Mouse (Mus musculus): Measurements from ENCODE around the gene Arrdc2. TPM values are rescaled to one million over a fixed set of nuclear protein-coding genes. Genes with fewer than 3 reads are reported as not detected.

The Arrdc2 gene
- polyA plus RNA-seq, 1 experiment: 12.1 TPM

DNA sequence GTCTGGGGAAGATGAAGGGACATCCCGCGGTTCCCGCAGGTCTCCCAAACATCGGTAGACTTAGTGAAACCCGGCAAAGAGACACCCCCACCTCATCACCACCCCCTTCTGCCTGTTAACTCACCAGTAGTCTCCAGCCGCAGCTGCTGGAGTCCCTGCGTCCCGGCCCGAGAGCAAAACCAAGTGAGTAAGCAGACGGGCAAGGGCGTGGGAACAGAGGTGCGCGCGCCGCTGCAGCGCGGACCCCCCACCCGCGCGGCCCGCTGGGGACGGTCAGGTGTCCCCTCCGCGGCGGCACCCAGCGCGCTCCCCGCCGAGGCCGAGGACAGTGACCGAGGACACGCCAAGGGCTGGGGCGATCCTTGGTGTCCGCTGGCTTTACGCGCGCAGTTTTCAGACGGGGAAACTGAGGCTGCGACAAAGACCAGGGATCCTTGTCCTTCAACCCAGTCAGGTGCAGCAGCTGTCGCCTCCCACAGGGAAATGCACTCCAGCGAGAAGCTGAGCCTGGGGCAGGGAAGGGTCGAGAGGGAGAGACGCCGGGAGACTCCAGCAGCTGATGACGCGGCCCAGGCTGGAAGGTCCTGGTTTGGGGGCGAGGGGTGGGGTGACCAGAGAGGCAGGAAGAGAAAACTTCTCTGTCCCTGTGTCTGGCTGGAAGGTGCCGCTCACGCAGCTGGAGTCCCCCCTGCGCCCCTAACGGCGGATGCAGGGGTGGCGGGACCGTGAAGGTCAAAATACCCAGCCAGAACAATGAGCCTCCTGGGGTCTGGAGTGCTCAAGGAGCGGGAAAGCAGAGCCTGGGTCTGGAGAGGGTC is 23.5 kb upstream of the Arrdc2 start, which contains the start of gene Kcnn1:
Kcnn1 (minus strand) TSS at position 435 of the 818 bp plus-strand sequence.
- no peaks in the 10 kb centered on the region; the same call in 1 of the 2 replicates for H3K36me3 ChIP-seq (ENCODE audit: control insufficient read depth, insufficient read depth, low read length, poor library complexity, severe bottlenecking)
- peaks cover 14% of the 10 kb centered on the region for H3K27me3 ChIP-seq (ENCODE audit: control insufficient read depth, insufficient read depth, low read length, poor library complexity, severe bottlenecking)
- H3K27ac ChIP-seq (ENCODE audit: insufficient read depth, low read length): no peak within 1 kb of the TSS
- peaks cover 3% of the 10 kb centered on the region for H3K4me1 ChIP-seq (ENCODE audit: control insufficient read depth, insufficient read depth, low read length)
- no peaks in the 10 kb centered on the region for H3K9me3 ChIP-seq (replicated peaks; ENCODE audit: control insufficient read depth, insufficient read depth, low read length, poor library complexity, severe bottlenecking)
- peak within 1 kb of the TSS; percentile 41 for H3K9ac ChIP-seq (ENCODE audit: low read depth, poor library complexity, severe bottlenecking)
- H3K4me3 ChIP-seq (ENCODE audit: low read depth, low read length): peak within 1 kb of the TSS; percentile 38
- TF ChIP-seq POLR2A (IDR thresholded peaks at IDR 0.05; ENCODE audit: insufficient read depth, low read length) (no peak), EP300 (IDR thresholded peaks at IDR 0.05; ENCODE audit: insufficient read depth, low read depth, low read length) (0 out of 2 replicates have a peak, but pooled peaks have one; percentile 3)

- H3K36me3 ChIP-seq (ENCODE audit: control insufficient read depth, insufficient read depth, low read length, poor library complexity, severe bottlenecking): no peaks in the 10 kb centered on the region
- H3K9ac ChIP-seq (ENCODE audit: low read depth, poor library complexity, severe bottlenecking): no peak overlapping the region; the same call in 1 of the 2 replicates
- no peaks in the 10 kb centered on the region for H3K9me3 ChIP-seq (replicated peaks; ENCODE audit: control insufficient read depth, insufficient read depth, low read length, poor library complexity, severe bottlenecking)
- H3K27me3 ChIP-seq (ENCODE audit: control insufficient read depth, insufficient read depth, low read length, poor library complexity, severe bottlenecking): peaks cover 6% of the 10 kb centered on the region
- H3K4me1 ChIP-seq (ENCODE audit: control insufficient read depth, insufficient read depth, low read length): no peaks in the 10 kb centered on the region
- H3K4me3 ChIP-seq (ENCODE audit: low read depth, low read length): 0 out of 2 replicates have a peak overlapping the region, but pooled peaks have one; percentile 24
- TF ChIP-seq POLR2A (IDR thresholded peaks at IDR 0.05; ENCODE audit: insufficient read depth, low read length) (no peak), EP300 (IDR thresholded peaks at IDR 0.05; ENCODE audit: insufficient read depth, low read depth, low read length) (no peak), CTCF (IDR thresholded peaks at IDR 0.05; ENCODE audit: low read depth, low read length) (no peak)
- no peak overlapping the region for H3K27ac ChIP-seq (ENCODE audit: insufficient read depth, low read length)
Measured at GRCm38 (mm10) chr8:70857516-70857915, 18.0 kb upstream of the Arrdc2 start.

DNA sequence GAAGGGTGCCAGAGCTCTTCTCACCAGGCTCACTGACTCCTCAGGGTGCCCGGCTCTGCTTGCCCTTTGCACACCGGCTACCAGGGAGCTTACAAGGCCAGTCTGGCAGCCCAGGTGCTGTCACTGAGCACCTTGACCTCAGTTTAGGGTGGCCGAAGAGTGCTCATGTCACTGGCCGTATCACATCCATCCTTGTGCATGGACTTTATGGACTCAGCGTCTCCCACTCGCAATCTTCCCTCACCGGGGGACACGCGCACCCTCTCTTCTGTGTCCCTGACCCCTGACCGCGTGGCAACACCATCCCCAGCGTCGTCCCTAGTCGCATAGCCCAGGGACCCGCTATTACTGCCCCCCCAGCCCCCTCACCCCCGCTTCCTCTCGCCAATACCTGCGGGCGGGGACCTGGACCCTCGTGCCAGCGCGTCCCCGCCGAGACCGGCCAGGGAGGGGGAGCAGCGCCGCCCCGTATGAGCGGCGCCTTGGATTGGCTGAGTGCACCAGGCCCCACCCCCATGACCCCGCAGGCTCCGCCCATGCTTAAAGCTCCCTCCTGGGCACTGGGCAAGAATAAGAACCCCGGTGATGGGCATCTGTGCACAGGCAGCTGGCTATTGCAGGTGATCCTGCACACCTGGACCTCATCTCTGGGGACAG is 17.1 kb upstream of the Arrdc2 start:
- H3K27ac ChIP-seq (ENCODE audit: insufficient read depth, low read length): no peak overlapping the region
- peak overlapping the region; percentile 32 for H3K4me3 ChIP-seq (ENCODE audit: low read depth, low read length)
- H3K27me3 ChIP-seq (ENCODE audit: control insufficient read depth, insufficient read depth, low read length, poor library complexity, severe bottlenecking): no peaks in the 10 kb centered on the region
- peak overlapping the region; percentile 13; the same call in 1 of the 2 replicates for H3K9ac ChIP-seq (ENCODE audit: low read depth, poor library complexity, severe bottlenecking)
- H3K36me3 ChIP-seq (ENCODE audit: control insufficient read depth, insufficient read depth, low read length, poor library complexity, severe bottlenecking): no peaks in the 10 kb centered on the region
- no peaks in the 10 kb centered on the region for H3K9me3 ChIP-seq (replicated peaks; ENCODE audit: control insufficient read depth, insufficient read depth, low read length, poor library complexity, severe bottlenecking)
- TF ChIP-seq POLR2A (IDR thresholded peaks at IDR 0.05; ENCODE audit: insufficient read depth, low read length) (no peak), CTCF (IDR thresholded peaks at IDR 0.05; ENCODE audit: low read depth, low read length) (no peak), EP300 (IDR thresholded peaks at IDR 0.05; ENCODE audit: insufficient read depth, low read depth, low read length) (no peak)
- H3K4me1 ChIP-seq (ENCODE audit: control insufficient read depth, insufficient read depth, low read length): no peaks in the 10 kb centered on the region

DNA sequence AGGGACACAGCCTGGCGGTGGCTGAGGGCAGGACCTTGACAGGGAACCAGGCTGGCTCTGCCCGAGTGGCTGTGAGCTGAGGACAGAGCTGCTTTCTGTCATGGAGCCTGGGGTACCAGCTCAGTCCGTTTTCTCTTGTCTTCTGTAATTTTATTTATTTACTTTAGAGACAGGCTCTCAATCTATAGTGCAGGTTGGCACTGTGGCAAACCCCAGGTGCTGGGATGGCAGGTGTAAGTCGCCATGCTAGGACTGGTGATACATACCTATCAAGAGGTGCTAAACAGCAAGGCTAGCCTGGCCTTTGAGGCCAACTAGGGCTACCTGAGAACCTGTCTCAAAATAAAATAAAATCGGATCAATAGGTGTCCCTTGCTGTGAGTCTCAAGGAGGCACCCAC is 16.5 kb upstream of the Arrdc2 start:
- Histone ChIP-seq H3K9ac (ENCODE audit: low read depth, poor library complexity, severe bottlenecking) (no peak overlapping the region), H3K27me3 (ENCODE audit: control insufficient read depth, insufficient read depth, low read length, poor library complexity, severe bottlenecking) (no peaks in the 10 kb centered on the region), H3K9me3 (replicated peaks; ENCODE audit: control insufficient read depth, insufficient read depth, low read length, poor library complexity, severe bottlenecking) (no peaks in the 10 kb centered on the region), H3K36me3 (ENCODE audit: control insufficient read depth, insufficient read depth, low read length, poor library complexity, severe bottlenecking) (no peaks in the 10 kb centered on the region), H3K4me1 (ENCODE audit: control insufficient read depth, insufficient read depth, low read length) (no peaks in the 10 kb centered on the region), H3K4me3 (ENCODE audit: low read depth, low read length) (no peak overlapping the region), H3K27ac (ENCODE audit: insufficient read depth, low read length) (no peak overlapping the region)
- TF ChIP-seq CTCF (IDR thresholded peaks at IDR 0.05; ENCODE audit: low read depth, low read length) (no peak), EP300 (IDR thresholded peaks at IDR 0.05; ENCODE audit: insufficient read depth, low read depth, low read length) (no peak), POLR2A (IDR thresholded peaks at IDR 0.05; ENCODE audit: insufficient read depth, low read length) (no peak)

- Histone ChIP-seq H3K9me3 (replicated peaks; ENCODE audit: control insufficient read depth, insufficient read depth, low read length, poor library complexity, severe bottlenecking) (no peaks in the 10 kb centered on the region), H3K4me1 (ENCODE audit: control insufficient read depth, insufficient read depth, low read length) (peaks cover 2% of the 10 kb centered on the region), H3K27me3 (ENCODE audit: control insufficient read depth, insufficient read depth, low read length, poor library complexity, severe bottlenecking) (no peaks in the 10 kb centered on the region), H3K27ac (ENCODE audit: insufficient read depth, low read length) (no peak overlapping the region), H3K9ac (ENCODE audit: low read depth, poor library complexity, severe bottlenecking) (no peak overlapping the region), H3K4me3 (ENCODE audit: low read depth, low read length) (no peak overlapping the region), H3K36me3 (ENCODE audit: control insufficient read depth, insufficient read depth, low read length, poor library complexity, severe bottlenecking) (no peaks in the 10 kb centered on the region)
- TF ChIP-seq EP300 (IDR thresholded peaks at IDR 0.05; ENCODE audit: insufficient read depth, low read depth, low read length): no peak
- TF ChIP-seq CTCF (IDR thresholded peaks at IDR 0.05; ENCODE audit: low read depth, low read length): no peak
Measured at GRCm38 (mm10) chr8:70853863-70854262, 14.3 kb upstream of the Arrdc2 start.

Measured in ES-Bruce4 (cell line).